Mouse (Mus musculus) MEL-GATA-1-ER (cell line): ENCODE measurements around the gene Dbx2.

ENCODE experiments used
- DNase-seq: peaks from one replicate; pipeline ENCODE4 v3.0.0-alpha.2; 2012; ENCODE audit warnings: low read depth; ENCODE audit errors: extremely low read depth

The Dbx2 gene

GRCm38 (mm10) chr15:95624396-95624795, 31.4 kb downstream of the Dbx2 start:
- DNase-seq: no peak

DNA sequence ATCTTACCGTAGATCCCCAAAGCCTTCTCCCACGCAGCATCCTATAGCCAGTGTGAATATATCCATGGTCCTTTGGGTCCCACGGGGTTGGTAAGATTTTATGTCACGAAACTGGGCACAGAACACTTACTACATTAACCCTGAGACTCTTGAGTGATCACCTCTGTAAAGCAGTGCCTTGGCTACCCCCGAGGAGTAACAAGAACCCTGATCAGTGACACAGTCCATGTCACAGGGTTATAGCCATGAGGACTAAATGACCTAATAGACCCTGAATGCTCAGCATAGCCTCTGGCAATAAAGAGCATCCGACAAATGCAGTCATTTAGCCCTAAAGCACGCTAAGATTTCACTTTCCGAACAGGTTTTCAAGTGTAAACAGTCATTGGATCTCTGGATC, 33.0 kb downstream of the Dbx2 start:
- no peak for DNase-seq

DNA sequence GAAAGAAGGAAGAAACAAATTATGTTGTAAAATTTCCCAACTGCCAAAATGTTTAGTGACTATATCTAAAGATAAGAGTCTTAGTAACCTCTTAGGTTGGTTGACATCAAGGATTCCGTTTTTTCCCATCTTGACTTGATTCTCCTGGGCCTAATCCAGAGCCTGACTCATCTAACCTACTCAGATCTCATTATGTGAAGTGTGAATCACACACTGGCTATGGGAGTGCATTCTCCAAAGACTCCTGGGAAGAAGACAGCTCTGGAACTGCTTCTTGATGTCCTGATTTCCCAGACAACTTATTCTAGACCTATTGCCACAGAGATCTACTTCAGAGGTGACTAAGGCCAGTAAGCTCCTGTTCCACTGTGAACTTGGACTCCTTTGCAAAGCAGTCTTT, 43.2 kb downstream of the Dbx2 start:
- no peak for DNase-seq

DNA sequence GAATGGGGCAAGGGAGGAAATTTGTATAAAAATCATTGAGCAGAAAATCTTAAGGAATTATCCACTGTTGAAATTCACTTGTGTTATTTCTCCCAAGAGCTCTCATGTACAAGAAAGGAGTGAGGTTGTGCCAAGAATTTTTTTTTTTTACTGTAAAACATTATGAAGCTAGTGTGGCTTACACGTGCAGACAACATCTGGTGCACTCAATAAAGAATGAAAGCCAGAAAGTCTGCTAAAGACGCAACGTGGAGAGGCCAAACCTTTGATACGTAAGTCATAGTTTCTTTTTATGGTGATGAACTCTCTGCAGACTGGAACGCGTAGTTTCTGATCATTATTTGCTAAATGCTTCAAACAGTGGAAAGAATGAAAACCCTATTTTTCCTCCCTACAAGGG, 54.6 kb downstream of the Dbx2 start:
- no peak for DNase-seq

DNA sequence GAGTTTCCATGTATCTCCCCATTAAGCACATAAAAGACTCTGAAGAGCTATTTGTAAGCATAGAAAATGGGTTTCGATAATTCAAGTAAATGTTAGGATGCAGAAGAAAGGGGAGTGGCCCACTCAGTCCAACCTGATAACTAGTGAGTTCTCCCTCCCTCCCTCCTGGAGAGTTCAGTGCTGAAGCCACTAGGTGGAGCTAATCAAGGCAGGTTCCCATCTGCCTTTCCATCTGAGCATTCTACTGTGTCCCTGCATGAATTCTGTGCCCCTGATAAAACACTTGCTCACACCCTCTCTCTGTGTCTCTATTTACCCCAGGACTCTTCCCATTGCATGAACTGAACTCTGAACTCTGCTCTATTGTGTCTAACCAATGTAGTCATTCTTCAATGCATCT, 57.1 kb downstream of the Dbx2 start:
- DNase-seq: no peak

DNA sequence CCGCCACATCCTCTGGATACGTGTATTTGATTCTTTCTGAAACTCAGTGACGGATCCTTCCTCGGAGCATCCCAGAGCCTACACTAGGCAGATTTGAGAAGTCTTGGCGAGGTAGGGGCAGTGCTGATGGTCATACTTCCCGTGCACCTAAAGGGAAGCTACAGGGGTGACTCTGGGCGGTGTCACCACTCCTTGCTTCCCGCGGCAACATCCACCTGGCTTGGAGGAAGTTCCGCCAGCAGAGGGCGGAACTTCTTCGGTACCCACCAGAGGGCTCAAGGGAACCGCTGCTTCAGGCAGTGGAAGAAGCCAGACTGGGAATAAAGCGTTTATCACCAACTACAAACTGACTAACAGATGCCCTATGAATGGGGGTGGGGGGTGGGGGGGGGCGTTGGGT, 68.9 kb downstream of the Dbx2 start:
- DNase-seq: no peak

DNA sequence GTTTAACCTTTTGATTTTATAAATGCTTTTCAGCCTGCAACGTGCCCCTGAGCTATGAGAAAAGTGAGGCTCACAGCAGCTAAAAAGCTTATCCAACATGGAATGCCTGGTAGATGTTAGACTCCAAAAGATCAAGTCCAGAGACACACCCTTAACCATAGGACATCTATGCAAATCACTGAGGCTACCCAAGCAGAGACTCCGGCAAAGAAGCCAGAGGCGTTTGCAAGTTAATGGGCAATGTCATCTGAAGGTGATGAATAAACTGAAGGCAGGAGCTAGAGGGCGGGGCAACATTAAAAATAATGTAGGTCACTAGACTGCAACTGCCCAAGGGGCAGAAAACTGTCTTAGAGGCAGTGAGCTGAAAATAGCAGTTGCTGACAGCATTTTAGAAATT, 70.9 kb downstream of the Dbx2 start:
- DNase-seq: no peak

- peak; percentile 16 for DNase-seq
Observed at GRCm38 (mm10) chr15:95574661-95575060, 81.1 kb downstream of the Dbx2 start.
